Mouse (Mus musculus): ENCODE results near the gene Clcc1. TPM values are rescaled to one million over a fixed set of nuclear protein-coding genes. Genes with fewer than 3 reads are reported as not detected.

Gene Clcc1
- total and polyA plus RNA-seq, 3 experiments, result 25.9 to 43.0 TPM; not detected in 1

DNA sequence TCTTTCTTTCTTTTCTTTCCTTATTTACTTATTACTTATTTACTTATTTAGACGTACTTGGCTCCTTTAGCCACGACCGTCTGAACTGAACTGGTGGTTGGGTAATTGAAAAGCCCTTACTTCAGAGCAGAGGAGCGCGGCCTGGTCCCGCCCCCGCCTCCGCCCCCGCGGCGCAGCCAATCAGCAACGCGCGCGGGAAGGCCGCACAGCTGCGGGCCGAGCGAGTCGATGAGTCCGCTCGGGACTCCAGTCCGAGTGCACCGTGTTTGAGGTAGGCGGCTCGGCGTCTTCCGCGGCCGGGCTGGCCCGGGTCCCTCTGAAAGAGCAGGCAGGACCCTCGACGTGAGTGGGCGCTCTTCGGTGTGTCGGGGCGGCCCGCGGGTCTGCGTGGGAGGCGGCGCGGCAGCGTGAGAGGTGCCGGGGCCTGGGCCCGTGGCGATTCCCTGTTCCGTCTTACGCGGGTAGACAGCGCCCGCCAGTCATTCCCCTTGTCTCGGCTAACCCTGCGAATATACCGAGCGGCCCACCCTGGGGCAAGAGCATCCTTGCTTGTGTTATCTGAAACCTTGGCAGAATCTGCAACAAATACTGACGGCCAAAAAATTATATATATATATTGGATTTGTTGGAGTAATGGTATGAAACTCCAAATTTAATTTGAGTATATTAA is at the start of gene Clcc1 (continued):
- peak; percentile 91 for TF ChIP-seq POLR2AphosphoS2 (IDR thresholded peaks at IDR 0.05; ENCODE audit: low read length)

DNA sequence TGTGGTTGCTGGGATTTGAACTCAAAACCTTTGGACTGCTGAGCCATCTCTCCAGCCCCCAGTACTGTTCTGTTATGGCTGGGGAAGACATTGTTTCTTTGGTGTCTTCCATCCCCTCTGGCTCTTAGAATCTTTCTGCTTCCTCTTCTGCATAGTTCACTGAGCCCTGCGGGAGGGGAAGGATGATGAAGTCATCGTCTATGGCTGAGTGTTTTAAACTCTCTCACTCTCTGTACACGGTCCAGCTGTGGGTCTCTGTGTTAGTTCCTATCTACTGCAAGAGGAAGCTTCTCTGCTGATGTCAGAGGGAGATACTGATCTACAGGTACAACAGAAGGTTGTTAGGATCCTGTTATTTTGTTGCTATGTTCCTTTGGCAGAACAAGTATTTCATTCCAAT is 44.8 kb upstream of the Clcc1 start:
- TF ChIP-seq RAD21 (IDR thresholded peaks at IDR 0.05; ENCODE audit: low read depth, low read length) (no peak), MYC (IDR thresholded peaks at IDR 0.05; ENCODE audit: low read depth, low read length) (no peak), USF2 (IDR thresholded peaks at IDR 0.05; ENCODE audit: borderline replicate concordance in 1 of 2, insufficient read depth in 1 of 2, low read depth in 1 of 2, low read length in 2 of 2) (no peak), GATA1 (IDR thresholded peaks at IDR 0.05; ENCODE audit: low read depth, low read length) (0 out of 2 replicates have a peak, but pooled peaks have one; percentile 7), TCF12 (IDR thresholded peaks at IDR 0.05; ENCODE audit: low read depth, low read length) (no peak), ETS1 (IDR thresholded peaks at IDR 0.05; ENCODE audit: low read depth, low read length) (no peak)
- H3K27ac ChIP-seq (ENCODE audit: control insufficient read depth, low read depth, low read length), result no peak overlapping the region
- peak; percentile 20 for DNase-seq (ENCODE audit: low read depth, low spot score)

DNA sequence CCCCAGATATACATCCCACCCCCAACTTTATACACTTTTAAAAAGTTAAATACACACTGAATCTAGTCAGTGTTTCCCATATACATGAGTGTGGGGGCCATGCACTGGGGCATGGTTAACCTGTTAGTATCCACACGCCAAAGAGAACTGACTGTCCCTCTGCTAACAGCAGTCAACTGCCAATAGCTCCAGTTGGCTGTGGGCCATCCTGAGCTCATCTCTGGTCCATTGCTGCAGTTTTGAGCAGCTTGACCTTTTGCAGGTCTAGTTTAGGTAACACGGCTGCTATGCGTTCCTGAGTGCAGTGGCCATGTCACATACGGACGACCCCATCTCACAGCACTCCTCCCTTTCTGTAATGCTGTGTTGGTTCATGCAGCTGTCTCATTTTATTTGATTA is 19.0 kb upstream of the Clcc1 start:
- no peak for DNase-seq (ENCODE audit: low read depth, low spot score)
- H3K4me3 ChIP-seq (ENCODE audit: control insufficient read depth in 1 of 2, insufficient read depth in 1 of 2, low read depth in 2 of 2, low read length in 2 of 2), result no peak overlapping the region
- H3K4me1 ChIP-seq (ENCODE audit: control insufficient read depth in 1 of 2, insufficient read depth in 2 of 2, low read length in 2 of 2), result no peaks in the 10 kb centered on the region
- H3K36me3 ChIP-seq (ENCODE audit: control insufficient read depth in 1 of 2, insufficient read depth in 2 of 2, low read length in 2 of 2), result no peaks in the 10 kb centered on the region
- H3K9me3 ChIP-seq (replicated peaks; ENCODE audit: insufficient read depth, low read length), result no peaks in the 10 kb centered on the region
- no peak overlapping the region for H3K27ac ChIP-seq (ENCODE audit: control insufficient read depth, low read depth, low read length)
- no peak overlapping the region for H3K9ac ChIP-seq (ENCODE audit: control insufficient read depth, low read depth, low read length, poor library complexity, severe bottlenecking)
- H3K27me3 ChIP-seq (ENCODE audit: control insufficient read depth in 1 of 2, insufficient read depth in 2 of 2, low read length in 2 of 2), result no peaks in the 10 kb centered on the region
- TF ChIP-seq MYC (IDR thresholded peaks at IDR 0.05; ENCODE audit: low read depth, low read length), result no peak
- TF ChIP-seq RAD21 (IDR thresholded peaks at IDR 0.05; ENCODE audit: low read depth, low read length), result no peak
- TF ChIP-seq CHD2 (IDR thresholded peaks at IDR 0.05; ENCODE audit: low read length), result no peak
- TF ChIP-seq E2F4 (IDR thresholded peaks at IDR 0.05; ENCODE audit: borderline replicate concordance, low read depth, low read length), result no peak
- no peak for TF ChIP-seq POLR2AphosphoS2 (IDR thresholded peaks at IDR 0.05; ENCODE audit: low read length)
- TF ChIP-seq RCOR1 (IDR thresholded peaks at IDR 0.05; ENCODE audit: low read depth, low read length), result no peak
- TF ChIP-seq MEF2A (IDR thresholded peaks at IDR 0.05; ENCODE audit: extremely low read depth, insufficient replicate concordance, low read depth, low read length, poor library complexity, severe bottlenecking), result no peak
- TF ChIP-seq MYB (IDR thresholded peaks at IDR 0.05; ENCODE audit: low read depth, low read length), result no peak
- no peak for TF ChIP-seq USF2 (IDR thresholded peaks at IDR 0.05; ENCODE audit: borderline replicate concordance in 1 of 2, insufficient read depth in 1 of 2, low read depth in 1 of 2, low read length in 2 of 2)
- TF ChIP-seq GABPA (IDR thresholded peaks at IDR 0.05; ENCODE audit: low read depth, low read length), result no peak
- TF ChIP-seq KAT2A (conservative IDR thresholded peaks at IDR 0.05; ENCODE audit: low read depth, low read length), result no peak
- no peak for TF ChIP-seq USF1 (IDR thresholded peaks at IDR 0.05; ENCODE audit: low read depth, low read length)
- no peak for TF ChIP-seq MAFK (IDR thresholded peaks at IDR 0.05; ENCODE audit: borderline replicate concordance, low read depth, low read length)
- no peak for TF ChIP-seq ELF1 (IDR thresholded peaks at IDR 0.05; ENCODE audit: low read depth, low read length)
- TF ChIP-seq SMC3 (IDR thresholded peaks at IDR 0.05; ENCODE audit: low read depth, low read length), result no peak
- no peak for TF ChIP-seq BHLHE40 (IDR thresholded peaks at IDR 0.05; ENCODE audit: borderline replicate concordance, low read depth, low read length)
- no peak for TF ChIP-seq POLR2AphosphoS5 (IDR thresholded peaks at IDR 0.05; ENCODE audit: borderline replicate concordance, low read depth, low read length)
- no peak for TF ChIP-seq POLR2A (IDR thresholded peaks at IDR 0.05; ENCODE audit: control insufficient read depth in 1 of 2, insufficient read depth in 1 of 2, low read depth in 1 of 2, low read length in 2 of 2, poor library complexity in 1 of 2)
- no peak for TF ChIP-seq TCF12 (IDR thresholded peaks at IDR 0.05; ENCODE audit: low read depth, low read length)
- H3K79me2 ChIP-seq (ENCODE audit: control insufficient read depth, insufficient read depth, low read length, poor library complexity), result no peaks in the 10 kb centered on the region

More for the DNA sequence above, 44.8 kb upstream of the Clcc1 start:
- H3K4me3 ChIP-seq (ENCODE audit: control insufficient read depth in 1 of 2, insufficient read depth in 1 of 2, low read depth in 2 of 2, low read length in 2 of 2), result no peak overlapping the region
- no peaks in the 10 kb centered on the region for H3K79me2 ChIP-seq (ENCODE audit: control insufficient read depth, insufficient read depth, low read length, poor library complexity)
- peaks cover 0 to 2% of the 10 kb centered on the region in 2 experiments; a peak in 1 of 4 replicates for H3K36me3 ChIP-seq (ENCODE audit: control insufficient read depth in 1 of 2, insufficient read depth in 2 of 2, low read length in 2 of 2)
- no peak overlapping the region for H3K9ac ChIP-seq (ENCODE audit: control insufficient read depth, low read depth, low read length, poor library complexity, severe bottlenecking)
- H3K4me1 ChIP-seq (ENCODE audit: control insufficient read depth in 1 of 2, insufficient read depth in 2 of 2, low read length in 2 of 2), result 0 out of 4 replicates have a peak, but pooled peaks cover 0 to 2% of the 10 kb centered on the region in 2 experiments
- no peaks in the 10 kb centered on the region for H3K9me3 ChIP-seq (replicated peaks; ENCODE audit: insufficient read depth, low read length)
- no peaks in the 10 kb centered on the region for H3K27me3 ChIP-seq (ENCODE audit: control insufficient read depth in 1 of 2, insufficient read depth in 2 of 2, low read length in 2 of 2)

All from MEL (cell line).